Mouse (Mus musculus) heart, embryonic 13.5 days (tissue): Measurements from ENCODE around the gene BC061212. TPM values are rescaled to one million over a fixed set of nuclear protein-coding genes. Genes with fewer than 3 reads are reported as not detected.
"Not testable (repeated sequence)": the region's sequence is repeated elsewhere in the genome, so short reads cannot be mapped to it uniquely, and the experiment has no call there.

Source experiments
- ATAC-seq: fragments of 200-750 bp; cut with Nextera tagmentation; 2 replicates; pipeline ENCODE4 v1.8.0; 2017; ENCODE audit warnings: moderate TSS enrichment; ENCODE audit not compliant: insufficient number of reproducible peaks, low FRiP score, low TSS enrichment; ENCODE audit errors: extremely low read depth
- H3K27ac ChIP-seq: fragments of 300-500 bp; sonication (generic); replicated peaks from 2 replicates; pipeline ENCODE4 v1.5.1; 2015; ENCODE audit warnings: moderate library complexity, mild to moderate bottlenecking, inconsistent platforms
- H3K27me3 ChIP-seq: fragments of 300-500 bp; sonication (generic); replicated peaks from 2 replicates; pipeline ENCODE4 v1.6.1; 2015; ENCODE audit warnings: mild to moderate bottlenecking, inconsistent platforms
- H3K36me3 ChIP-seq: fragments of 300-500 bp; sonication (generic); 2 replicates; pipeline ENCODE4 v1.6.1; 2015; ENCODE audit warnings: mild to moderate bottlenecking, inconsistent platforms
- H3K4me1 ChIP-seq: fragments of 300-500 bp; sonication (generic); 2 replicates; pipeline ENCODE4 v1.6.1; 2015; ENCODE audit warnings: inconsistent platforms
- H3K4me2 ChIP-seq: fragments of 300-500 bp; sonication (generic); 2 replicates; pipeline ENCODE4 v1.6.1; 2015; ENCODE audit warnings: inconsistent platforms, mild to moderate bottlenecking, moderate library complexity
- H3K4me3 ChIP-seq: fragments of 300-500 bp; sonication (generic); 2 replicates; pipeline ENCODE4 v1.5.1; 2015; ENCODE audit warnings: moderate library complexity, mild to moderate bottlenecking, inconsistent platforms
- H3K9ac ChIP-seq: fragments of 300-500 bp; sonication (generic); 2 replicates; pipeline ENCODE4 v1.6.1; 2015; ENCODE audit warnings: inconsistent platforms, mild to moderate bottlenecking, moderate library complexity
- H3K9me3 ChIP-seq: fragments of 300-500 bp; sonication (generic); 2 replicates; pipeline ENCODE4 v1.6.1; 2016; ENCODE audit warnings: inconsistent platforms
- whole genome bisulfite sequencing: fragments of 180-500 bp; shearing (Covaris S2); methylation state at CpG from one replicate; pipeline ENCODE4 v1.1.7; 2015; ENCODE audit warnings: mixed read lengths; 5-methylcytosine and 5-hydroxymethylcytosine counted together
- polyA plus RNA-seq: library from polyadenylated mRNA; unstranded; fragments of >200 nt; fragmentation: Nextera tagmentation; extraction: Ambion mirVana; gene quantifications from 2 replicates; pipeline ENCODE4 v1.2.1, GENCODE M21; 2015

BC061212 gene
- polyA plus RNA-seq: not detected in 2 replicates

- H3K9me3 ChIP-seq, H3K4me2 ChIP-seq, H3K9ac ChIP-seq, H3K27me3 ChIP-seq, H3K36me3 ChIP-seq, ATAC-seq, H3K4me3 ChIP-seq, H3K27ac ChIP-seq, H3K4me1 ChIP-seq: not testable (repeated sequence)
- no CpG with 5 or more reads among the region's 1 CpGs for WGBS
Measured at GRCm38 (mm10) chr5:94070445-94070844, at the start of gene BC061212. TSS of gene BC061212 (minus strand) at chr5:94070545.

DNA sequence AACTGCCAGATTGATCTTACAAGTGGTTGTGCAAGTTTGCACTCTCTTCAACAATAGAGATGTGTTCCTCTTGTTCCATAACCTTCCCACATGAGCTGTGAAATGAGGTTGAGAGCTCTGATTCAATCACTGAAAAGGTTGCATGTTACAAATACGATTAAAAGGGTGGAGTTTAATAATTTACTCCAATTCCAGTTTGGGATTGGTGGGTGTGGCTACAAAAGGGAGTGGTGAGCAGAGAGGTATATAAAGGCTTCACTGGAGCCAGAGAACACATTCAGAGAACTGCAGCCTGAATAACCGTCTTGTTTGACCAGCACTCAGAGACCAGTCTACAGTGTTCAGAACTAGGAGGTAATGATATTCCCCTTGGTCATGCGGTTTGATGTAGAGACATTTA, 5.7 kb upstream of the BC061212 start, which contains the start of gene Gm6351:
Gm6351 (plus strand) TSS at position 301 of the 400 bp plus-strand sequence.
- H3K36me3 ChIP-seq, H3K4me2 ChIP-seq, H3K4me1 ChIP-seq, ATAC-seq, H3K9me3 ChIP-seq, H3K27me3 ChIP-seq, H3K27ac ChIP-seq, H3K9ac ChIP-seq, H3K4me3 ChIP-seq: not testable (repeated sequence)
- no CpG with 5 or more reads among the region's 3 CpGs for WGBS

Other genes starting within 250 kb of the BC061212 start
- gene Gm7792, start 226.8 kb downstream of the BC061212 start, polyA plus RNA-seq: not detected in 2 replicates
- gene Gm16429, start 141.5 kb downstream of the BC061212 start, polyA plus RNA-seq: not detected in 2 replicates
- not detected in 2 replicates for gene Gm6351, start 5.8 kb upstream of the BC061212 start, polyA plus RNA-seq
- not detected in 2 replicates for gene Gm3106, start 147.5 kb upstream of the BC061212 start, polyA plus RNA-seq
- not detected in 2 replicates for gene A430089I19Rik, start 236.3 kb upstream of the BC061212 start, polyA plus RNA-seq
- gene Gm6502, start 243.9 kb upstream of the BC061212 start, polyA plus RNA-seq: not detected in 2 replicates